Mouse (Mus musculus): Measurements from ENCODE around the gene Loxl1. TPM values are rescaled to one million over a fixed set of nuclear protein-coding genes. Genes with fewer than 3 reads are reported as not detected.
"Not testable (repeated sequence)": the region's sequence is repeated elsewhere in the genome, so short reads cannot be mapped to it uniquely, and the experiment has no call there.

The Loxl1 gene
- polyA plus RNA-seq, 1 experiment from 2014 or later = 9.9 TPM

DNA sequence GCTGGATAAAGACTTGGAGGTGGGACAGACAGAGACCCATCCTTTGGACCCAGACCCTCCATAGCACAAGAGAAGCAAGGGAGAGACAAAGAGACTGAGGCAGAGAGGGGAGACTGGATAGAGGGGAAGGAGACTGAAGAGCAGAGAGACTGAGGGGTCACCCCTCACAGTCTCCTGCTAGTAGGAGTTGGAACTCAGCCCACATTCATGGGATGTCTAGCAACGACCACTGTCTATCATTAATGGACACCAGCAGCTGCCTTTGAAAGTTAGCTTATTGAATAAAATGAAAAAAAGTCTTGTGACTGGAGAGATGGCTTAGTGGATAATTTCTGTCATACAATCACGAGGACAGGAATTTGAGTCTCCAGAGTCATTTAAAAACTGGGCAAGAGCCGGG is 45.9 kb downstream of the Loxl1 start:
- DNase-seq (ENCODE audit: low spot score, missing footprints) (peak; percentile 39), ATAC-seq (ENCODE audit: low FRiP score) (no peak)
- no peaks in the 10 kb centered on the region for H3K4me1 ChIP-seq (ENCODE audit: control insufficient read depth, insufficient read depth, low read length)
- H3K27me3 ChIP-seq (ENCODE audit: control insufficient read depth, insufficient read depth, low read length) = no peaks in the 10 kb centered on the region
- H3K4me3 ChIP-seq (ENCODE audit: low read depth, low read length) = no peak overlapping the region
- no peak overlapping the region for H3K9ac ChIP-seq (ENCODE audit: low read length)
- H3K36me3 ChIP-seq (ENCODE audit: control insufficient read depth, insufficient read depth, low read length) = no peaks in the 10 kb centered on the region
- no peak overlapping the region for H3K4me2 ChIP-seq
- no peak overlapping the region for H3K27ac ChIP-seq (ENCODE audit: low read depth, low read length)
- WGBS = 87% methylated on average over 3 of the region's 3 CpGs
- H3K9me3 ChIP-seq (ENCODE audit: control insufficient read depth, low read length) = no peaks in the 10 kb centered on the region

- DNase-seq (ENCODE audit: low spot score, missing footprints) = peak; percentile 79
Observed at GRCm38 (mm10) chr9:58266571-58267011, 46.4 kb downstream of the Loxl1 start.

GRCm38 (mm10) chr9:58265368-58265767 is 47.6 kb downstream of the Loxl1 start:
- no peaks in the 10 kb centered on the region for H3K9me3 ChIP-seq (ENCODE audit: control insufficient read depth, low read length)
- no peak overlapping the region for H3K9ac ChIP-seq (ENCODE audit: low read length)
- H3K4me2 ChIP-seq = no peak overlapping the region
- H3K36me3 ChIP-seq (ENCODE audit: control insufficient read depth, insufficient read depth, low read length) = 0 out of 2 replicates have a peak, but pooled peaks cover under 1% of the 10 kb centered on the region
- no peak overlapping the region for H3K4me3 ChIP-seq (ENCODE audit: low read depth, low read length)
- no peaks in the 10 kb centered on the region for H3K4me1 ChIP-seq (ENCODE audit: control insufficient read depth, insufficient read depth, low read length)
- no peak for ATAC-seq (ENCODE audit: low FRiP score)
- H3K27ac ChIP-seq (ENCODE audit: low read depth, low read length) = no peak overlapping the region
- WGBS = 86% methylated on average over 3 of the region's 3 CpGs
- H3K27me3 ChIP-seq (ENCODE audit: control insufficient read depth, insufficient read depth, low read length) = no peaks in the 10 kb centered on the region
- no peak for DNase-seq (ENCODE audit: low spot score, missing footprints)

More at GRCm38 (mm10) chr9:58266571-58267011, 46.4 kb downstream of the Loxl1 start:
- Histone ChIP-seq H3K9ac (ENCODE audit: low read length) (no peak overlapping the region), H3K9me3 (ENCODE audit: control insufficient read depth, low read length) (no peaks in the 10 kb centered on the region), H3K27me3 (ENCODE audit: control insufficient read depth, insufficient read depth, low read length) (no peaks in the 10 kb centered on the region), H3K4me2 (no peak overlapping the region), H3K27ac (ENCODE audit: low read depth, low read length) (no peak overlapping the region), H3K36me3 (ENCODE audit: control insufficient read depth, insufficient read depth, low read length) (no peaks in the 10 kb centered on the region), H3K4me3 (ENCODE audit: low read depth, low read length) (no peak overlapping the region), H3K4me1 (ENCODE audit: control insufficient read depth, insufficient read depth, low read length) (no peaks in the 10 kb centered on the region)
- no peak for ATAC-seq (ENCODE audit: low FRiP score)
- 40% methylated on average over 4 of the region's 4 CpGs for WGBS

DNA sequence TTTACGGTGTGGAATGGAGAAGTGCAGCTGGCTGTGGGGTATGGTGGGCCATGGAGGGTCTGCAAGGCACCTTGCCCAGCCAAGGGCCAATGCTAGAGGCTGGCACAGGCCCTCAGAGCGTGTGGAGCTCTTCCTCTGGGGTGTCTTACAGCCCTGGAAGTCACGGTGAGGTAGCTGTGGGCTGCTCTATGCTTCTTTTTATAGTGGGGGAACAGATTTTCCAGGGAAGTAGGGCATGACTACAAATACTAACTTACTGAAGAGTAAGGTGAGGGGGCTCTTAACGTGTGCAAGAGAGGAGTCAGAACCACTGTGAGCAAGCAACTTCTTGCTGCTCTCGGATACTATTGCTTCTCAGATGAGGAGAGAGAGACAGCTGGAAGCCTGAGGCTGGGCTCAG is 50.5 kb downstream of the Loxl1 start:
- Histone ChIP-seq H3K4me3 (ENCODE audit: low read depth, low read length) (no peak overlapping the region), H3K36me3 (ENCODE audit: control insufficient read depth, insufficient read depth, low read length) (peaks cover 8% of the 10 kb centered on the region; the same call in 1 of the 2 replicates), H3K9me3 (ENCODE audit: control insufficient read depth, low read length) (no peaks in the 10 kb centered on the region), H3K27me3 (ENCODE audit: control insufficient read depth, insufficient read depth, low read length) (no peaks in the 10 kb centered on the region), H3K9ac (ENCODE audit: low read length) (no peak overlapping the region), H3K4me2 (no peak overlapping the region), H3K27ac (ENCODE audit: low read depth, low read length) (no peak overlapping the region), H3K4me1 (ENCODE audit: control insufficient read depth, insufficient read depth, low read length) (no peaks in the 10 kb centered on the region)
- ATAC-seq (ENCODE audit: low FRiP score) (no peak), DNase-seq (ENCODE audit: low spot score, missing footprints) (no peak)
- WGBS = 89% methylated on average over 5 of the region's 5 CpGs

GRCm38 (mm10) chr9:58255704-58256685 is 57.0 kb downstream of the Loxl1 start:
- ATAC-seq (ENCODE audit: low FRiP score) = no peak

GRCm38 (mm10) chr9:58255105-58255504 is 57.9 kb downstream of the Loxl1 start:
- H3K4me3 ChIP-seq (ENCODE audit: low read depth, low read length) = no peak overlapping the region
- DNase-seq (ENCODE audit: low spot score, missing footprints) = no peak
- no peak overlapping the region for H3K27ac ChIP-seq (ENCODE audit: low read depth, low read length)
- ATAC-seq (ENCODE audit: low FRiP score) = no peak
- peaks cover 4% of the 10 kb centered on the region for H3K4me1 ChIP-seq (ENCODE audit: control insufficient read depth, insufficient read depth, low read length)
- no peak overlapping the region for H3K9ac ChIP-seq (ENCODE audit: low read length)
- no peak overlapping the region for H3K4me2 ChIP-seq
- no peaks in the 10 kb centered on the region for H3K27me3 ChIP-seq (ENCODE audit: control insufficient read depth, insufficient read depth, low read length)
- H3K9me3 ChIP-seq (ENCODE audit: control insufficient read depth, low read length) = no peaks in the 10 kb centered on the region
- peaks cover 12% of the 10 kb centered on the region; the same call in 1 of the 2 replicates for H3K36me3 ChIP-seq (ENCODE audit: control insufficient read depth, insufficient read depth, low read length)
- 65% methylated on average over 2 of the region's 2 CpGs for WGBS

More at GRCm38 (mm10) chr9:58255704-58256685, 57.0 kb downstream of the Loxl1 start:
- Histone ChIP-seq H3K9ac (ENCODE audit: low read length) (no peak overlapping the region), H3K4me3 (ENCODE audit: low read depth, low read length) (no peak overlapping the region), H3K27ac (ENCODE audit: low read depth, low read length) (no peak overlapping the region), H3K4me2 (no peak overlapping the region), H3K4me1 (ENCODE audit: control insufficient read depth, insufficient read depth, low read length) (peaks cover 4% of the 10 kb centered on the region), H3K36me3 (ENCODE audit: control insufficient read depth, insufficient read depth, low read length) (peaks cover 15% of the 10 kb centered on the region; the same call in 1 of the 2 replicates), H3K27me3 (ENCODE audit: control insufficient read depth, insufficient read depth, low read length) (no peaks in the 10 kb centered on the region), H3K9me3 (ENCODE audit: control insufficient read depth, low read length) (no peaks in the 10 kb centered on the region)
- no peak for DNase-seq (ENCODE audit: low spot score, missing footprints)
- WGBS = 94% methylated on average over 10 of the region's 10 CpGs

- not testable (repeated sequence) for H3K27me3 ChIP-seq (ENCODE audit: control insufficient read depth, insufficient read depth, low read length); DNase-seq (ENCODE audit: low spot score, missing footprints); H3K27ac ChIP-seq (ENCODE audit: low read depth, low read length); H3K9me3 ChIP-seq (ENCODE audit: control insufficient read depth, low read length); H3K36me3 ChIP-seq (ENCODE audit: control insufficient read depth, insufficient read depth, low read length); ATAC-seq (ENCODE audit: low FRiP score)
- Histone ChIP-seq H3K4me3 (ENCODE audit: low read depth, low read length) (peak overlapping the region; percentile 62), H3K4me1 (ENCODE audit: control insufficient read depth, insufficient read depth, low read length) (peaks cover 12% of the 10 kb centered on the region), H3K4me2 (peak overlapping the region; percentile 71), H3K9ac (ENCODE audit: low read length) (peak overlapping the region; percentile 67)
- WGBS = 73% methylated on average over 5 of the region's 5 CpGs
Observed at GRCm38 (mm10) chr9:58253805-58254122, 59.2 kb downstream of the Loxl1 start.

- ATAC-seq (ENCODE audit: low FRiP score) = peak; percentile 97
- peak; percentile 100 for DNase-seq (ENCODE audit: low spot score, missing footprints)
- 0 out of 2 replicates have a peak, but pooled peaks cover 6% of the 10 kb centered on the region for H3K36me3 ChIP-seq (ENCODE audit: control insufficient read depth, insufficient read depth, low read length)
- H3K4me3 ChIP-seq (ENCODE audit: low read depth, low read length) = peak within 1 kb of the TSS; percentile 62
- H3K27ac ChIP-seq (ENCODE audit: low read depth, low read length) = no peak within 1 kb of the TSS
- H3K9ac ChIP-seq (ENCODE audit: low read length) = peak within 1 kb of the TSS; percentile 67
- WGBS = 2% methylated on average over 31 of the region's 31 CpGs
- H3K4me1 ChIP-seq (ENCODE audit: control insufficient read depth, insufficient read depth, low read length) = peaks cover 17% of the 10 kb centered on the region
- H3K27me3 ChIP-seq (ENCODE audit: control insufficient read depth, insufficient read depth, low read length) = no peaks in the 10 kb centered on the region
- H3K9me3 ChIP-seq (ENCODE audit: control insufficient read depth, low read length) = no peaks in the 10 kb centered on the region
- peak within 1 kb of the TSS; percentile 71 for H3K4me2 ChIP-seq
Observed at GRCm38 (mm10) chr9:58253033-58253804, 59.8 kb downstream of the Loxl1 start, which contains the start of gene Stoml1. Stoml1 (plus strand) TSS chr9:58253164.
